Mouse (Mus musculus): ENCODE measurements around the gene Cby3. TPM values are rescaled to one million over a fixed set of nuclear protein-coding genes. Genes with fewer than 3 reads are reported as not detected.
A peak's percentile ranks its signal among the peaks of the same experiment; 100 is the strongest.
"Not testable (repeated sequence)": the region's sequence is repeated elsewhere in the genome, so short reads cannot be mapped to it uniquely, and the experiment has no call there.

Gene Cby3
- 0.26 TPM in 1 of 2 replicates, not detected in the other for polyA plus RNA-seq (2016; fragmentation: Nextera tagmentation; extraction: Ambion mirVana)

- Histone ChIP-seq H3K9ac (no peak within 1 kb of the TSS), H3K27ac (ENCODE audit: poor library complexity, severe bottlenecking) (no peak within 1 kb of the TSS), H3K9me3 (replicated peaks) (0 out of 2 replicates have a peak, but pooled peaks cover 3% of the 10 kb centered on the region), H3K4me1 (replicated peaks) (peaks cover 3% of the 10 kb centered on the region; the same call in 1 of the 2 replicates), H3K4me3 (no peak within 1 kb of the TSS), H3K36me3 (no peaks in the 10 kb centered on the region), H3K27me3 (replicated peaks) (peaks cover 15% of the 10 kb centered on the region), H3K4me2 (no peak within 1 kb of the TSS)
- ATAC-seq (ENCODE audit: insufficient number of reproducible peaks, low FRiP score) = no peak
Observed at GRCm38 (mm10) chr11:50354162-50354561, at the start of gene Cby3. Gene Cby3 (plus strand): TSS chr11:50354462.

GRCm38 (mm10) chr11:50312803-50313202 is 41.5 kb upstream of the Cby3 start:
- Histone ChIP-seq H3K4me1 (replicated peaks) (peaks cover 7% of the 10 kb centered on the region; the same call in 1 of the 2 replicates), H3K9ac (no peak overlapping the region), H3K27me3 (replicated peaks) (no peaks in the 10 kb centered on the region), H3K4me3 (no peak overlapping the region), H3K36me3 (peaks cover 33% of the 10 kb centered on the region), H3K4me2 (no peak overlapping the region), H3K27ac (ENCODE audit: poor library complexity, severe bottlenecking) (no peak overlapping the region), H3K9me3 (replicated peaks) (no peaks in the 10 kb centered on the region)
- ATAC-seq (ENCODE audit: insufficient number of reproducible peaks, low FRiP score) = no peak
- 79% methylated on average over 2 of the region's 2 CpGs for WGBS

GRCm38 (mm10) chr11:50319343-50319742 is 34.9 kb upstream of the Cby3 start:
- H3K36me3 ChIP-seq; H3K27ac ChIP-seq (ENCODE audit: poor library complexity, severe bottlenecking); ATAC-seq (ENCODE audit: insufficient number of reproducible peaks, low FRiP score); H3K4me3 ChIP-seq; H3K9me3 ChIP-seq (replicated peaks); H3K4me2 ChIP-seq; H3K27me3 ChIP-seq (replicated peaks); H3K9ac ChIP-seq: not testable (repeated sequence)
- 80% methylated on average over 4 of the region's 4 CpGs for WGBS
- peaks cover 24% of the 10 kb centered on the region for H3K4me1 ChIP-seq (replicated peaks)

- 92% methylated on average over 6 of the region's 6 CpGs for WGBS
- H3K9ac ChIP-seq = no peak overlapping the region
- no peak overlapping the region for H3K4me3 ChIP-seq
- peaks cover 7% of the 10 kb centered on the region for H3K36me3 ChIP-seq
- ATAC-seq (ENCODE audit: insufficient number of reproducible peaks, low FRiP score) = no peak
- H3K27me3 ChIP-seq (replicated peaks) = no peaks in the 10 kb centered on the region
- no peaks in the 10 kb centered on the region for H3K9me3 ChIP-seq (replicated peaks)
- no peak overlapping the region for H3K27ac ChIP-seq (ENCODE audit: poor library complexity, severe bottlenecking)
- peaks cover 21% of the 10 kb centered on the region for H3K4me1 ChIP-seq (replicated peaks)
- no peak overlapping the region for H3K4me2 ChIP-seq
Observed at GRCm38 (mm10) chr11:50321239-50321638, 33.0 kb upstream of the Cby3 start.

- Histone ChIP-seq H3K4me2 (no peak overlapping the region; the same call in 1 of the 2 replicates), H3K27ac (ENCODE audit: poor library complexity, severe bottlenecking) (no peak overlapping the region), H3K9ac (no peak overlapping the region), H3K4me3 (no peak overlapping the region), H3K27me3 (replicated peaks) (no peaks in the 10 kb centered on the region), H3K36me3 (peaks cover 7% of the 10 kb centered on the region), H3K4me1 (replicated peaks) (peaks cover 21% of the 10 kb centered on the region), H3K9me3 (replicated peaks) (no peaks in the 10 kb centered on the region)
- ATAC-seq (ENCODE audit: insufficient number of reproducible peaks, low FRiP score) = no peak
Observed at GRCm38 (mm10) chr11:50322345-50322744, 31.9 kb upstream of the Cby3 start.

- Histone ChIP-seq H3K4me3 (peak overlapping the region; percentile 95), H3K9ac (peak overlapping the region; percentile 98; the same call in 1 of the 2 replicates), H3K36me3 (peaks cover 17% of the 10 kb centered on the region), H3K27ac (ENCODE audit: poor library complexity, severe bottlenecking) (no peak overlapping the region), H3K4me2 (peak overlapping the region; percentile 92), H3K27me3 (replicated peaks) (no peaks in the 10 kb centered on the region), H3K9me3 (replicated peaks) (no peaks in the 10 kb centered on the region), H3K4me1 (replicated peaks) (peaks cover 21% of the 10 kb centered on the region)
- WGBS = 5% methylated on average over 1 of the region's 1 CpGs
- ATAC-seq (ENCODE audit: insufficient number of reproducible peaks, low FRiP score) = no peak
Observed at GRCm38 (mm10) chr11:50323843-50324242, 30.4 kb upstream of the Cby3 start.

GRCm38 (mm10) chr11:50324751-50325471 is 29.4 kb upstream of the Cby3 start:
- Histone ChIP-seq H3K4me2 (peak overlapping the region; percentile 92), H3K4me1 (replicated peaks) (peaks cover 21% of the 10 kb centered on the region), H3K9ac (peak overlapping the region; percentile 98), H3K4me3 (peak overlapping the region; percentile 95), H3K27me3 (replicated peaks) (no peaks in the 10 kb centered on the region), H3K36me3 (0 out of 2 replicates have a peak, but pooled peaks cover 9% of the 10 kb centered on the region), H3K9me3 (replicated peaks) (no peaks in the 10 kb centered on the region), H3K27ac (ENCODE audit: poor library complexity, severe bottlenecking) (peak overlapping the region; percentile 92)
- peak; percentile 73 for ATAC-seq (ENCODE audit: insufficient number of reproducible peaks, low FRiP score)
- WGBS = under 1% methylated on average over 34 of the region's 34 CpGs

GRCm38 (mm10) chr11:50325496-50326301 is 28.6 kb upstream of the Cby3 start, which contains the start of gene Canx:
Gene Canx (minus strand): TSS chr11:50325673.
- H3K4me2 ChIP-seq = peak within 1 kb of the TSS; percentile 92
- H3K4me3 ChIP-seq = peak within 1 kb of the TSS; percentile 95
- H3K9ac ChIP-seq = peak within 1 kb of the TSS; percentile 98
- peaks cover 21% of the 10 kb centered on the region for H3K4me1 ChIP-seq (replicated peaks)
- under 1% methylated on average over 64 of the region's 64 CpGs for WGBS
- no peaks in the 10 kb centered on the region for H3K9me3 ChIP-seq (replicated peaks)
- no peaks in the 10 kb centered on the region for H3K27me3 ChIP-seq (replicated peaks)
- peak within 1 kb of the TSS; percentile 92 for H3K27ac ChIP-seq (ENCODE audit: poor library complexity, severe bottlenecking)
- peak; percentile 98 for ATAC-seq (ENCODE audit: insufficient number of reproducible peaks, low FRiP score)
- 0 out of 2 replicates have a peak, but pooled peaks cover 9% of the 10 kb centered on the region for H3K36me3 ChIP-seq

- 7% methylated on average over 7 of the region's 7 CpGs for WGBS
- Histone ChIP-seq H3K9me3 (replicated peaks) (no peaks in the 10 kb centered on the region), H3K4me2 (peak overlapping the region; percentile 71), H3K9ac (peak overlapping the region; percentile 78), H3K27me3 (replicated peaks) (no peaks in the 10 kb centered on the region), H3K4me1 (replicated peaks) (peaks cover 21% of the 10 kb centered on the region), H3K4me3 (peak overlapping the region; percentile 95), H3K27ac (ENCODE audit: poor library complexity, severe bottlenecking) (peak overlapping the region; percentile 91), H3K36me3 (0 out of 2 replicates have a peak, but pooled peaks cover 9% of the 10 kb centered on the region)
- ATAC-seq (ENCODE audit: insufficient number of reproducible peaks, low FRiP score) = no peak
Observed at GRCm38 (mm10) chr11:50326302-50326966, 27.8 kb upstream of the Cby3 start.

- no peak overlapping the region for H3K9ac ChIP-seq
- H3K4me3 ChIP-seq = no peak overlapping the region
- 0 out of 2 replicates have a peak, but pooled peaks cover 9% of the 10 kb centered on the region for H3K36me3 ChIP-seq
- 79% methylated on average over 3 of the region's 3 CpGs for WGBS
- H3K4me1 ChIP-seq (replicated peaks) = peaks cover 9% of the 10 kb centered on the region
- H3K27me3 ChIP-seq (replicated peaks) = no peaks in the 10 kb centered on the region
- no peaks in the 10 kb centered on the region for H3K9me3 ChIP-seq (replicated peaks)
- H3K27ac ChIP-seq (ENCODE audit: poor library complexity, severe bottlenecking) = no peak overlapping the region
- ATAC-seq (ENCODE audit: insufficient number of reproducible peaks, low FRiP score) = no peak
- no peak overlapping the region for H3K4me2 ChIP-seq
Observed at GRCm38 (mm10) chr11:50328075-50328625, 26.1 kb upstream of the Cby3 start.
